Mouse (Mus musculus) liver, embryonic 16.5 days (tissue): ENCODE measurements around the gene Lrp6. TPM values are rescaled to one million over a fixed set of nuclear protein-coding genes. Genes with fewer than 3 reads are reported as not detected.
A peak's percentile ranks its signal among the peaks of the same experiment; 100 is the strongest.

Experiments used
- ATAC-seq: fragments of 200-750 bp; cut with Nextera tagmentation; 2 replicates; pipeline ENCODE4 v1.8.0; 2017; ENCODE audit warnings: low read depth, mild to moderate bottlenecking, moderate number of reproducible peaks, moderate library complexity
- H3K27ac ChIP-seq: fragments of 300-500 bp; sonication (generic); 2 replicates; pipeline ENCODE4 v1.5.1; 2014; ENCODE audit warnings: mild to moderate bottlenecking, low read length
- H3K27me3 ChIP-seq: fragments of 300-500 bp; sonication (generic); 2 replicates; pipeline ENCODE4 v1.6.1; 2014; ENCODE audit warnings: low read depth, low read length, mixed read lengths; ENCODE audit not compliant: control insufficient read depth, insufficient read depth
- H3K36me3 ChIP-seq: fragments of 300-500 bp; sonication (generic); 2 replicates; pipeline ENCODE4 v1.6.1; 2014; ENCODE audit warnings: mild to moderate bottlenecking; ENCODE audit not compliant: control insufficient read depth, insufficient read depth
- H3K4me1 ChIP-seq: fragments of 300-500 bp; sonication (generic); 2 replicates; pipeline ENCODE4 v1.6.1; 2014; ENCODE audit warnings: low read depth, low read length, mixed read lengths; ENCODE audit not compliant: control insufficient read depth
- H3K4me2 ChIP-seq: fragments of 300-500 bp; sonication (generic); 2 replicates; pipeline ENCODE4 v1.6.1; 2014; ENCODE audit warnings: low read depth, low read length, mixed read lengths
- H3K4me3 ChIP-seq: fragments of 300-500 bp; sonication (generic); 2 replicates; pipeline ENCODE4 v1.5.1; 2014; ENCODE audit warnings: low read depth, mild to moderate bottlenecking, low read length
- H3K9ac ChIP-seq: fragments of 300-500 bp; sonication (generic); 2 replicates; pipeline ENCODE4 v1.6.1; 2014; ENCODE audit warnings: low read depth, low read length
- H3K9me3 ChIP-seq: fragments of 300-500 bp; sonication (generic); replicated peaks from 2 replicates; pipeline ENCODE4 v1.6.1; 2016; ENCODE audit warnings: low read length; ENCODE audit not compliant: control insufficient read depth
- WGBS: fragments of 180-500 bp; shearing (Covaris S2); extraction: QIAGEN DNeasy Blood & Tissue Kit; methylation state at CpG from one replicate; pipeline ENCODE4 v1.1.7; 2014; ENCODE audit not compliant: insufficient replicate concordance; 5-methylcytosine and 5-hydroxymethylcytosine counted together
- polyA plus RNA-seq: library from polyadenylated mRNA; unstranded; fragments of >200 nt; fragmentation: Nextera tagmentation; extraction: Ambion mirVana; gene quantifications from 2 replicates; pipeline ENCODE4 v1.2.1, GENCODE M21; 2015

Gene Lrp6
- polyA plus RNA-seq, 1 experiment from 2014 or later: 7.8 TPM

DNA sequence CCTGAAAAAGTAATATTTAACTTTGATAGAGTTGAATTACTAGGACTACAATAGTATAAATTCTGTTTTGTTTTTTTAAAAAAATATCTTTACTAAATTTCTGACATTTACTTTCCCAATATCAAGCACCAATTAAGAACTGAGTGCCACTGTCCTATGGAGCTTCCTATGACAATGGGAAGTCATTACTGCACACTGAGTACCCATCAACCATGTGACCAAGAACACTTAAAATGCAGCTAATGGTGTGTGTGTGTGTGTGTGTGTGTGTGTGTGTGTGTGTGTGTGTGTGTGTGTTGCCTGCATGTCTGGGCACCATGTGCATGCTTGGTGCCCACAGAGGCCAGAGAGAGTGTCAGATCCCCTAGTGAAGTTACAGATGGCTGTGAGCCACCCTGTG lies 23.2 kb downstream of the Lrp6 start:
- Histone ChIP-seq H3K9me3 (no peaks in the 10 kb centered on the region), H3K4me1 (peaks cover 13% of the 10 kb centered on the region), H3K36me3 (0 out of 2 replicates have a peak, but pooled peaks cover 3% of the 10 kb centered on the region), H3K9ac (no peak overlapping the region), H3K4me3 (no peak overlapping the region), H3K27me3 (no peaks in the 10 kb centered on the region), H3K27ac (no peak overlapping the region), H3K4me2 (no peak overlapping the region)
- ATAC-seq: no peak

DNA sequence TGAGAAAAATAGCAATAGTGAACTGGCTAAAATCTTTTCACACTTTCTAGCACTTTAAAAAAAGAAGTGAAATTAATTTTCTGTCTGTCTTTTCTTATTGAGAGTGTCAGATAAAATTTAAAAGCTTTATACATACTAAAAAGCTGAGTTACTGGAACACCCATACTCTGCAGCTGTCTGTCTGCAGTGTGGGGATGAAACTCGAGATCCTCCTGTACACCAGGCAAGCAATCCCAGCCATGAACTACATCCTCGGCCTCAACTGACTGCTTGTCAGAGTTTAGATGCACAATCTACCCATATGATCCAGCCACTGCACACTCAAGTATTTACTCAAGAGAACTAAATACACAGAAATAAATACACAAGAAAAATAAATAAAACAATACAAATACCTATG lies 24.4 kb downstream of the Lrp6 start:
- H3K27ac ChIP-seq: no peak overlapping the region
- 68% methylated on average over 2 of the region's 2 CpGs for WGBS
- H3K9ac ChIP-seq: no peak overlapping the region
- ATAC-seq: no peak
- no peak overlapping the region for H3K4me2 ChIP-seq
- no peaks in the 10 kb centered on the region for H3K27me3 ChIP-seq
- 0 out of 2 replicates have a peak, but pooled peaks cover 3% of the 10 kb centered on the region for H3K36me3 ChIP-seq
- no peaks in the 10 kb centered on the region for H3K9me3 ChIP-seq
- no peak overlapping the region for H3K4me3 ChIP-seq
- H3K4me1 ChIP-seq: peaks cover 14% of the 10 kb centered on the region

DNA sequence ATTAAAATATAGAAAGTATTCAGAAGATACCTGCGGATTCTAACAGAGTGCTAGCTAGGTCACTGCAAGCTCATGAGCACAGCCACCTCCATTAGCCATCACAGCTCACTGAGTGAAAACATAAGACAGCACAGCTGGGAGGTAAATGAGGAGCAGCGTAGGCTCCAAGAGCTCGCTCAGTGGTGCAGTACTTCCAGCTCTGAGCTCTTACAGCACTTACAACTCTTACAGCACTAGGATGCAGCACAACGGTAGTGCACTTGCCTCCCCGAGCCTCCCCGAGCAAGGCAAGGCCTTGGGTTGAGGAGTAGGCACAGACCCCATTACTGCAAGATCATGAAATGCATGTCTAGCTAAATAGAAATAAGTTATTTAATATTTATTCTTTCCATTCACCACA lies 26.6 kb downstream of the Lrp6 start:
- H3K9ac ChIP-seq: no peak overlapping the region
- 68% methylated on average over 6 of the region's 6 CpGs for WGBS
- H3K4me3 ChIP-seq: no peak overlapping the region
- no peaks in the 10 kb centered on the region for H3K9me3 ChIP-seq
- H3K27me3 ChIP-seq: no peaks in the 10 kb centered on the region
- H3K36me3 ChIP-seq: 0 out of 2 replicates have a peak, but pooled peaks cover 3% of the 10 kb centered on the region
- peaks cover 12% of the 10 kb centered on the region for H3K4me1 ChIP-seq
- H3K4me2 ChIP-seq: no peak overlapping the region
- no peak overlapping the region for H3K27ac ChIP-seq
- ATAC-seq: no peak

DNA sequence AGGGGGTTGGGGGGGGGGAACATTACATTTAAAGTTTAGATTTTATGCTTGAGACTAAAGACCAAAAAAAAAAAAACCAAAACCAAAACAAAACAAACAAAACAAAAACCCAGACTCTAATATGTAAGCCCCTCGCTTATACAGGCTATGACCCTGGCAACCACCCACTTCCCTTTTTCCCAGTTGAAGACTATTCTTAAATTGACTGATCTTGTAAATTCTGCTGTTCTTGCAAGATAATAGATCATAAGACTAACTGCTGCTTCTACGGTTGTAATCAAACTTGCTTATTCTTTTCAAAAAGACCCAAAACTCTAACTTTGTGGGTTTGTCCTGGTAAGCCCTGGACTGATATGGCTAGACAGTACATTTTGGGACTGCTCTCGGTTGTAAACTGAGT lies 27.3 kb downstream of the Lrp6 start:
- Histone ChIP-seq H3K9me3 (no peaks in the 10 kb centered on the region), H3K27ac (no peak overlapping the region), H3K4me2 (no peak overlapping the region), H3K27me3 (no peaks in the 10 kb centered on the region), H3K4me1 (peaks cover 7% of the 10 kb centered on the region), H3K9ac (no peak overlapping the region), H3K4me3 (no peak overlapping the region), H3K36me3 (0 out of 2 replicates have a peak, but pooled peaks cover 3% of the 10 kb centered on the region)
- ATAC-seq: no peak
- 25% methylated on average over 3 of the region's 3 CpGs for WGBS

DNA sequence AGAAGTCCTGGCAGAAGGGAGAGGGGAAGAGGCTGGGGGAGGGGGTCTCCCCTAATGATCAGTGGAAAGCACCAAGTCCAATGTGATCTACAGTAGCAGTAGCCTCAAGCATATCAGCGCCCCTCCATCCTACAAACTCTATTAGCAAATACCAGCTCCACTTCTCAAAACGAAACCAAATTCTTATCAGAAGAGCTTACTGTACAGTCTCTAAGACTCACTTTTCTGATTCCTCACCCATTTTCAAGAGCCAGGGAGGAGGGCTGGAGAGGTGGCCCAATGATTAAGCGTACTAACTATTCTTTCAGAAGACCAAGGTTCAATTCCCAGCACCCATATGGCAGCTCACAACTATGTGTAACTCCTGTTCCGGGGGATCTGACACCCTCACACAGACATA lies 28.0 kb downstream of the Lrp6 start:
- Histone ChIP-seq H3K4me1 (peaks cover 7% of the 10 kb centered on the region), H3K4me3 (peak overlapping the region; percentile 31)
- ATAC-seq: peak; percentile 67

DNA sequence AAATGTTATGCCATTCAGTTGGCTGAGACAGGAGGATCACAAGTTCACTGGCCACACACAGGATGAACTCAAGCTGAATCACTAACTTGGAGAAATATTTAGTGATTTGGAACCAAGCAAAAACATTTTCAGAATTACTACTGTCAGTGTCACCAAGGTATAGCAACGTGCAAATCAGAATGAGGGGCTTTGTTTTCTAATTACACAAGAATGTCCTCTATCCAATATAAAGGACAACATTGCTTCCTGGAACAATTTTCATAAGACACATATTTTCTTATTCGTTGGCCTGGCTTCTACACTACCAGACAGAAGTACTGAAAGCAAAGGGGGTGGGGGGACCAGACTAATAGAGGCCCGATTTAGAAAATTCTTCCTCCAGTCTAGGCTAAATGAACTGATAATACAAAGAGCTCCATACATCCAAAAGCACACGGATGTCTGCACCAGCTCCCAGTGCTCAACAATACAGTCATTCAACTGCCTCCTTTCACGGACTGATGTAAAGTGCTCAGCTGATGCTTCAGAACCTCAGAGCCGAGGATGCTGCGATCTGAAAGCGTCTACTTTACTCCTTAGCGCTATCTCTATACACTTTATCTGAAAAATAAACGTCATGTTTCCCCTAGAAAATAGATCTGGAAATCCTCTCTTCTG lies 29.2 kb downstream of the Lrp6 start:
- H3K9ac ChIP-seq: no peak overlapping the region
- no peak overlapping the region for H3K27ac ChIP-seq
- H3K9me3 ChIP-seq: no peaks in the 10 kb centered on the region
- H3K4me3 ChIP-seq: no peak overlapping the region
- peaks cover 11% of the 10 kb centered on the region for H3K4me1 ChIP-seq
- no peaks in the 10 kb centered on the region for H3K27me3 ChIP-seq
- H3K4me2 ChIP-seq: no peak overlapping the region
- no peak for ATAC-seq
- 0 out of 2 replicates have a peak, but pooled peaks cover 3% of the 10 kb centered on the region for H3K36me3 ChIP-seq
- WGBS: 67% methylated on average over 10 of the region's 10 CpGs

More for the DNA sequence above, 28.0 kb downstream of the Lrp6 start:
- H3K9ac ChIP-seq: peak overlapping the region; percentile 39; the same call in 1 of the 2 replicates
- peak overlapping the region; percentile 48 for H3K4me2 ChIP-seq
- H3K36me3 ChIP-seq: 0 out of 2 replicates have a peak, but pooled peaks cover 3% of the 10 kb centered on the region
- H3K27ac ChIP-seq: peak overlapping the region; percentile 16; the same call in 1 of the 2 replicates
- WGBS: 44% methylated on average over 4 of the region's 4 CpGs
- H3K27me3 ChIP-seq: no peaks in the 10 kb centered on the region
- no peaks in the 10 kb centered on the region for H3K9me3 ChIP-seq

DNA sequence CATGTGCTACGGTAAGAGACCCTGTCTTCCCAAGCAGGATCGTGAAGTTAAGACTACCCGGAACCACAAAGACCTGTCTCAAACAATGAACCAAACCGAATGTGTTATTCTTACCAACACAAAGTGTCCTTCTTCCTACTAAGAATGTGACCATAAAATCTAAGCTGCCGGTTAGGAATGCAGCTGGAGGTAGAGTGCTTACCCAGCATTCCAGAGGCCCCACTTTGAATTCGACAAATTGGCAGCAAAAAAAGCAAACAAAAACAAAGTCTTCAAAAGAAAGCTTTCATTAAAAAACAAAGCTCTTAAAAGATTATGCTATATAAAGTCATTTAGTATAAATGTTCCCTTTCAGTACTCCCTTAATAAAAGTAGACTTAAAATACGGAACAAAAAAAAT lies 31.6 kb downstream of the Lrp6 start:
- Histone ChIP-seq H3K4me3 (no peak overlapping the region), H3K4me1 (peaks cover 15% of the 10 kb centered on the region), H3K27ac (no peak overlapping the region), H3K9me3 (no peaks in the 10 kb centered on the region), H3K36me3 (no peaks in the 10 kb centered on the region), H3K4me2 (no peak overlapping the region), H3K9ac (no peak overlapping the region), H3K27me3 (no peaks in the 10 kb centered on the region)
- WGBS: 75% methylated on average over 7 of the region's 7 CpGs
- no peak for ATAC-seq

DNA sequence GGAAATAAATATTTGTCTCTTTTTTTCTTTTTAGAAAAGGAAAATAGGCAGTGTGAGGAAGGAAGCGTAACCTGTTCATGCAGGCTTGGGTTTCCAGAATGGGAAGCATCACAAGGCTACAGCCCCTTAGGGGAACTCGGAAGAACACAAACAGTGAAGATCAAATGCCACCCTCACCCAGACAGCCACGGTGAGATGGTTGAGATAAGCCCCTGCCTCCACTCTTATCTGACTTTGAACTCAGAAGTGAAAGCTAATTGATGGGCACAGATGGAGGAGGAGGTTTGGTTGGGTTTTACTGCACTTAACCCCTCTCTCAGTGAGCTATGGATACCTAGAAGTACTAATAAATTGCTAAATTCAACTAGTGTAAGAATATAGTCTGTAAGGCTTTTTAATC lies 33.7 kb downstream of the Lrp6 start:
- Histone ChIP-seq H3K4me1 (peaks cover 24% of the 10 kb centered on the region), H3K27me3 (no peaks in the 10 kb centered on the region), H3K4me2 (no peak overlapping the region), H3K4me3 (no peak overlapping the region), H3K36me3 (no peaks in the 10 kb centered on the region), H3K27ac (no peak overlapping the region), H3K9me3 (no peaks in the 10 kb centered on the region), H3K9ac (no peak overlapping the region)
- ATAC-seq: no peak
- WGBS: 42% methylated on average over 3 of the region's 3 CpGs

DNA sequence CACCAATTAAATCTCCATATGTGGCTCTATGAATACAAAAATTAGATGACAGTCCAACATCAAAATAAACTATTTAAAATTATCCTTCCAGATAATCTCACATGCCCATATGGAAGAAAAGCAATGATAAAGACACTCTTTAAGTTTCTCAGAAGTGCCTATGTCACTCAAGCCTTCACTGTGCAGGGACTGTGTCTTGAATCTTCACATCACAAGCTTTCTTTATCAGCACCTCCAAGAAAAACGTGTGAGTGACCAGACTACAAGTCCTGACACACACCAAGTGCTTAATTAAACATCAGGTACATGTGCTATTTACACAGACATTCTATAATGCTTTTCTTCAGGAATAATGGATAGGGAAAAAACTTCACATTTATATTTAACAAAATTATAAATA lies 34.8 kb downstream of the Lrp6 start:
- WGBS: 8% methylated on average over 1 of the region's 1 CpGs
- Histone ChIP-seq H3K27ac (no peak overlapping the region), H3K36me3 (no peaks in the 10 kb centered on the region), H3K9ac (no peak overlapping the region), H3K4me3 (no peak overlapping the region), H3K9me3 (no peaks in the 10 kb centered on the region), H3K4me1 (peaks cover 33% of the 10 kb centered on the region), H3K4me2 (no peak overlapping the region), H3K27me3 (no peaks in the 10 kb centered on the region)
- peak; percentile 43; the same call in 1 of the 2 replicates for ATAC-seq
